Mouse (Mus musculus): Measurements from ENCODE around the gene Grin3b. TPM values are rescaled to one million over a fixed set of nuclear protein-coding genes. Genes with fewer than 3 reads are reported as not detected.

Gene Grin3b
- total RNA-seq, 1 experiment, result 0.36 TPM

DNA sequence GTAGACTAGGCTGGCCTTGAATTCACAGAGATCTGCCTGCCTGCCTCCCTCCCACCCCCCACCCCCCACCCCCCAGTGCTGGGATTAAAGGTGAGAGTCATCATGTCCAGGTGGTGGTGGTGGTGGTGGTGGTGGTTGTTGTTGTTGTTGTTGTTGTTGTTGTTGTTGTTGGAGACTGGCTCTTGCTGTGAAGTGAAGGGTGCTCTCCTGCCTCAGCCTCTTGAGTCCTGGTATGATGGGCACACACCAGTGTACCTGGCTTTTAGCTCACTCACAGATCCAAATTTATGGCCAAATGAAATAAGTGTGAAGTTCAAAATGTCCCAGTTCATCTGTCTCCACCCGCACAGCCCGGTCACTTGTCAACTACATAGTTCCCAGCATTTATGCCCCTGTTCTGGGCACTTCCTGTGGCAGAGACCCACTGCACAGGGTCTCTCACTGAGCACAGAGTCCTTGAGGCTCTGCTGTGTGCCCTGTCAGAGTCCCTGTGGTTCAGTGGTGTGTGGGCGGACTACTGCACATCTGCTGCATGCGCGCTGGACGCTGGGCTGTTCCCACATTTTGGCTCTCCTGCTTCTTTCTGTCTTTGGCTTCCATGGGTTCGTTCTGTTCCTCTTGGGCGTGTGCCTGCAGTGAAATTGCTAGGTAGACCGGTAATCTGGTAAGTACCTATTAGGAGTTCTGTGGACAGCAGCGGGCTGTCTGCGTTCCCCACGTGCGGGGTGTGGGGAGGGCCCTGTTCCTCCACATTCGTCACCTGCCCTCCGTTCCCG lies 35.5 kb upstream of the Grin3b start:
- no peak for DNase-seq (ENCODE audit: low read depth, low spot score)
- no peak for TF ChIP-seq HCFC1 (IDR thresholded peaks at IDR 0.05; ENCODE audit: borderline replicate concordance, insufficient read depth, low read length)
- no peak for TF ChIP-seq ZNF384 (IDR thresholded peaks at IDR 0.05; ENCODE audit: low read depth, low read length)
- no peak for TF ChIP-seq ZC3H11A (IDR thresholded peaks at IDR 0.05; ENCODE audit: borderline replicate concordance, low read depth, low read length)
- TF ChIP-seq CHD2 (IDR thresholded peaks at IDR 0.05; ENCODE audit: low read depth, low read length), result no peak
- no peak for TF ChIP-seq MAFK (IDR thresholded peaks at IDR 0.05; ENCODE audit: insufficient read depth, low read depth, low read length)
- peaks cover 0 to 1% of the 10 kb centered on the region in 2 experiments; a peak in 1 of 4 replicates for H3K4me1 ChIP-seq (ENCODE audit: control insufficient read depth in 2 of 2, insufficient read depth in 2 of 2, low read length in 2 of 2, poor library complexity in 1 of 2)
- no peaks in the 10 kb centered on the region for H3K9me3 ChIP-seq (ENCODE audit: control insufficient read depth, insufficient read depth, low read depth, low read length)
- no peak overlapping the region; a peak in 1 of 4 replicates for H3K4me3 ChIP-seq (ENCODE audit: insufficient read depth in 1 of 2, low read depth in 1 of 2, low read length in 2 of 2, poor library complexity in 1 of 2, severe bottlenecking in 1 of 2)
- in situ Hi-C loops (cut with MboI; ENCODE audit: low sequenced_read_pairs in 2 of 2, unreplicated experiment in 2 of 2), result no loop called here
- no peaks in the 10 kb centered on the region for H3K36me3 ChIP-seq (ENCODE audit: control insufficient read depth, insufficient read depth, low read length, poor library complexity, severe bottlenecking)
- no peak overlapping the region for H3K27ac ChIP-seq (ENCODE audit: insufficient read depth, low read depth, low read length, poor library complexity, severe bottlenecking)
- H3K9ac ChIP-seq (ENCODE audit: insufficient read depth, low read depth, low read length, poor library complexity, severe bottlenecking), result no peak overlapping the region

DNA sequence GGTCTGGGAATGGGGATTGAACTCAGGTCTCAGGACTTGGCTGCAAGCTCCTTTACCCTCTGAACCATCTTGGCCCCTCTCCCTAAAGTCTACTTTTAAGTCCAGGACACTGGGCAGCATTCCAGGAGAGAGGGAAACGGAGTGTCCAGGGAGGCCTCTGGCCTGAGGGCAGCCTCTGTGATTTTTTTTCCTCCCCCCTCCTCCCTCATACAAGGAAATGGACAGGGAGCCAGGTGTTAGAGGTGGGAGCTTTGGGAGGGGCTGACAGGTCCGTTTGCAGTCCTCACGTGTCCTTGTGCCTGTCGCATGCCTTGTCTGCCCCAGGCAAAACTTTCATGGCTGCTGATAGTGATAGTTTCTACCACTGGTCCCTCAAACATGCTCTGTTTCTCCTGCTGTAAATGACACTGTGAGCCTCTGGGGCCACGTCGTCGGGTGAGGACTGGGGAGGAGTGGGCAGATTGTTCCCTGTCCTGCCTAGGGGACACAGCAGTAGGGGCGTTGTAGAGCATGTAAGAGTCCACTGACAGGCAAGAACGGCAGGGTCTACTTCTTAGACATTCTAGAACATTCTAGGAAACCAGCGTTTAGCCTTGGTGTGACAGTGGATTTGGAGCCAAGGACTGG lies 34.1 kb upstream of the Grin3b start:
- in situ Hi-C loops (cut with MboI; ENCODE audit: low sequenced_read_pairs in 2 of 2, unreplicated experiment in 2 of 2), result no loop called here
- H3K4me3 ChIP-seq (ENCODE audit: insufficient read depth in 1 of 2, low read depth in 1 of 2, low read length in 2 of 2, poor library complexity in 1 of 2, severe bottlenecking in 1 of 2), result no peak overlapping the region
- TF ChIP-seq HCFC1 (IDR thresholded peaks at IDR 0.05; ENCODE audit: borderline replicate concordance, insufficient read depth, low read length), result no peak
- TF ChIP-seq MAFK (IDR thresholded peaks at IDR 0.05; ENCODE audit: insufficient read depth, low read depth, low read length), result no peak
- no peak for TF ChIP-seq ZNF384 (IDR thresholded peaks at IDR 0.05; ENCODE audit: low read depth, low read length)
- TF ChIP-seq CHD2 (IDR thresholded peaks at IDR 0.05; ENCODE audit: low read depth, low read length), result no peak
- TF ChIP-seq ZC3H11A (IDR thresholded peaks at IDR 0.05; ENCODE audit: borderline replicate concordance, low read depth, low read length), result no peak
- DNase-seq (ENCODE audit: low read depth, low spot score), result no peak
- peaks cover 0 to 1% of the 10 kb centered on the region in 2 experiments; a peak in 1 of 4 replicates for H3K4me1 ChIP-seq (ENCODE audit: control insufficient read depth in 2 of 2, insufficient read depth in 2 of 2, low read length in 2 of 2, poor library complexity in 1 of 2)
- no peaks in the 10 kb centered on the region for H3K9me3 ChIP-seq (ENCODE audit: control insufficient read depth, insufficient read depth, low read depth, low read length)
- no peaks in the 10 kb centered on the region for H3K36me3 ChIP-seq (ENCODE audit: control insufficient read depth, insufficient read depth, low read length, poor library complexity, severe bottlenecking)
- no peak overlapping the region for H3K9ac ChIP-seq (ENCODE audit: insufficient read depth, low read depth, low read length, poor library complexity, severe bottlenecking)
- H3K27ac ChIP-seq (ENCODE audit: insufficient read depth, low read depth, low read length, poor library complexity, severe bottlenecking), result no peak overlapping the region

- peaks cover 0 to 1% of the 10 kb centered on the region in 2 experiments; a peak in 1 of 4 replicates for H3K4me1 ChIP-seq (ENCODE audit: control insufficient read depth in 2 of 2, insufficient read depth in 2 of 2, low read length in 2 of 2, poor library complexity in 1 of 2)
- in situ Hi-C loops (cut with MboI; ENCODE audit: low sequenced_read_pairs in 2 of 2, unreplicated experiment in 2 of 2), result no loop called here
- H3K4me3 ChIP-seq (ENCODE audit: insufficient read depth in 1 of 2, low read depth in 1 of 2, low read length in 2 of 2, poor library complexity in 1 of 2, severe bottlenecking in 1 of 2), result peak overlapping the region; percentile 24 to 36; a peak in 2 of 4 replicates
- TF ChIP-seq ZC3H11A (IDR thresholded peaks at IDR 0.05; ENCODE audit: borderline replicate concordance, low read depth, low read length) (no peak), ZNF384 (IDR thresholded peaks at IDR 0.05; ENCODE audit: low read depth, low read length) (no peak), MAFK (IDR thresholded peaks at IDR 0.05; ENCODE audit: insufficient read depth, low read depth, low read length) (no peak), CHD2 (IDR thresholded peaks at IDR 0.05; ENCODE audit: low read depth, low read length) (no peak), HCFC1 (IDR thresholded peaks at IDR 0.05; ENCODE audit: borderline replicate concordance, insufficient read depth, low read length) (no peak)
- H3K9me3 ChIP-seq (ENCODE audit: control insufficient read depth, insufficient read depth, low read depth, low read length), result no peaks in the 10 kb centered on the region
- no peak for DNase-seq (ENCODE audit: low read depth, low spot score)
- H3K27ac ChIP-seq (ENCODE audit: insufficient read depth, low read depth, low read length, poor library complexity, severe bottlenecking), result no peak overlapping the region
- no peak overlapping the region for H3K9ac ChIP-seq (ENCODE audit: insufficient read depth, low read depth, low read length, poor library complexity, severe bottlenecking)
- H3K36me3 ChIP-seq (ENCODE audit: control insufficient read depth, insufficient read depth, low read length, poor library complexity, severe bottlenecking), result no peaks in the 10 kb centered on the region
These were observed 33.5 kb upstream of the Grin3b start for GRCm38 (mm10) chr10:79936911-79937441.

- Histone ChIP-seq H3K9me3 (ENCODE audit: control insufficient read depth, insufficient read depth, low read depth, low read length) (no peaks in the 10 kb centered on the region), H3K36me3 (ENCODE audit: control insufficient read depth, insufficient read depth, low read length, poor library complexity, severe bottlenecking) (no peaks in the 10 kb centered on the region), H3K4me1 (ENCODE audit: control insufficient read depth in 2 of 2, insufficient read depth in 2 of 2, low read length in 2 of 2, poor library complexity in 1 of 2) (peaks cover 0 to 1% of the 10 kb centered on the region in 2 experiments; a peak in 1 of 4 replicates), H3K4me3 (ENCODE audit: insufficient read depth in 1 of 2, low read depth in 1 of 2, low read length in 2 of 2, poor library complexity in 1 of 2, severe bottlenecking in 1 of 2) (no peak overlapping the region), H3K27ac (ENCODE audit: insufficient read depth, low read depth, low read length, poor library complexity, severe bottlenecking) (no peak overlapping the region), H3K9ac (ENCODE audit: insufficient read depth, low read depth, low read length, poor library complexity, severe bottlenecking) (no peak overlapping the region)
- TF ChIP-seq ZNF384 (IDR thresholded peaks at IDR 0.05; ENCODE audit: low read depth, low read length), result no peak
- TF ChIP-seq MAFK (IDR thresholded peaks at IDR 0.05; ENCODE audit: insufficient read depth, low read depth, low read length), result no peak
- TF ChIP-seq ZC3H11A (IDR thresholded peaks at IDR 0.05; ENCODE audit: borderline replicate concordance, low read depth, low read length), result no peak
- TF ChIP-seq CHD2 (IDR thresholded peaks at IDR 0.05; ENCODE audit: low read depth, low read length), result no peak
- TF ChIP-seq HCFC1 (IDR thresholded peaks at IDR 0.05; ENCODE audit: borderline replicate concordance, insufficient read depth, low read length), result no peak
- no peak for DNase-seq (ENCODE audit: low read depth, low spot score)
- in situ Hi-C loops (cut with MboI; ENCODE audit: low sequenced_read_pairs in 2 of 2, unreplicated experiment in 2 of 2), result no loop called here
These were observed 32.6 kb upstream of the Grin3b start for GRCm38 (mm10) chr10:79937775-79938526.
